Mouse (Mus musculus) kidney, adult 9 months (tissue): ENCODE results near the gene Armc9.

Experiments
- DNase-seq: peaks from one replicate; pipeline ENCODE4 v3.0.0; 2022

Gene Armc9

DNA sequence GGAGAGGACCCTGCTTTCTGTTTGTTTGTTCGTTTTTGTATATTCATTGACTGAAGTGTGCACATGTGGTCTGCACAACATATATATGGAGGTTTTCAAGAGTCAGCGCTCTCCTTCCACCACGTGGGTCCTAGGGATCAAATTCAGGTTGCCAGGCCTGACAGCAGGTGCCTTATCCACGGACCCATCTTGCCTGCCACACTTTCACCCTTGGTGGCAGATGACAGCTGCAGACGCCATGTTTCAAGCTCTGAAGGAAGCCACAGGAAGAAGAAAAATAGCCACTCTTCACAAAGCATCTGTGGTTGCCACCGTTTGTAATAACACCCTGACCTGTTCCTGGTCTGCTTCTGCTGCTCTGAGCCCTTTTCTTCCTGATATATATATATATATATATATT, 130.7 kb downstream of the Armc9 start:
- no peak for DNase-seq

DNA sequence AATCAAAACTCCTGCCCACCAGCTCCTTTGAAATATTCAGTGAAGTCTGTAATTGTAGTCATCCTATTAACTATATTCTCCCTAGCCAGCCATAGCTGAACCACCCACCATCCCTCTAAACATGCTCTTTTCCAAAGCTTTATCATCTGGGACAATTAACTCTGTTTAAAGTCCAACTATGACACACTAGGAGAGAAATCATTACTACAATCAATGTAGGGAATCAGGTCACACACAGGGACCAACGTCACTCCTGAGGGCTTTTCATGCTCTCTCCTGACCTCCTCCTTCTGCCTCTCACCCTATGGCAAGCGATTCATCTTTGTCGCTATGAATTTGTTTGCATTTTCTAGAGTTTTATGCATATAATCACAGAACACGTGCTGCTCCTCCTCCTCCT, 132.9 kb downstream of the Armc9 start:
- no peak for DNase-seq

DNA sequence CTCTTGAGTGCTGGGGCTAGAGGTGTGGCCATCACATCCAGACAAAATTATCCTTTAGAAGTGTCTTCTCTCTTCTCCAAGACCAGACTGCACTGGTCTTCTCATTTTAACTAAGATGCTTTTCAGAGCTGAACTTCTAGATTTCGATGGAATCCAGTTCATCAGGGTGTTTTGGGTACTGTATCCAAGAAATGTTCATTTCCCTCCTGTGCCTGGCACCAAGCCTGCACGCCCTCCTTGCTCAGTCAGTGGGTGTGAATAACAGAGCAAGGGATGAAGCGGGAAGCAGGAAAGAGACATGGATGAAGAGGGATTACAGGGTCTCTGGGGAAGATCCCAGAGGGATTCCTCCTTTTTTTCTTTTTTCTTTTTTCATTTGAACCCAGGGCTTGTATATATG, 135.9 kb downstream of the Armc9 start:
- no peak for DNase-seq

DNA sequence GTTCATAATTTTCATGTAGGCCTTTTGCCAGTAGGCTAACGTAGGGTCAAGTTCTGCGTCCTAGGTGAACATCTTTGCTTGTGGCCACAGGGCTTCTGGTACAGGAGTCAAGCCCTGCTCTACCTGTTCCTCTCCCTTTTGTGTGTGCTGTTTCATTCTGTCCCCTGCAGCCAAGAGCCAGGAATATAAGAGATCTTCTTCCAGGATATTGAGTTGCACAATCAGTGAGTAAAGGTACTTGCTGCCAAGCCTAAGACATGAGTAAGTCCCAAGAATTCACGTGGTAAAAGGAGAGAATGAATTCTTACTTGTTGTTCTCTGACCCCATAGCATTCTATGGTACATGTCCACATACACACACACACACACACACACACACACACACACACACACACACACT, 138.5 kb downstream of the Armc9 start:
- DNase-seq = no peak

DNA sequence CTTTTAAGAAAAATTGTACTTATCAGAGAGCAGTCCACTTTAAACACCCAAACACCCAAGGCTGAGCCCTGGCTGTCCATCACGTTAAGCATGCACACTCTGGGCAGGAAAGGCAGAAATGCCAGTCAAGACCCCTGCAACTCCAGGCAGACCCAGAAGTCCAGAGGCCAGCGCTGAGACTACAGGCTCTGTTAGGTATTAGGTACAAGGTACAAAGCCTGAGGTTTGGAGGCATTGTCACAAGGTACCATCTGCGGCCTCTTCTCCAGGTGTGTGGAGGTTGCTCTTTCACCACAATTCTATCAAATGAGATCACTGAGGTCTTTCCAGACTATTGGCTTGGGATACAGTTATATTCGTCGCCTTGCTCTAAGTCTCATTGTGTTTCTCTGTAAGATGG, 139.3 kb downstream of the Armc9 start:
- peak; percentile 78 for DNase-seq

DNA sequence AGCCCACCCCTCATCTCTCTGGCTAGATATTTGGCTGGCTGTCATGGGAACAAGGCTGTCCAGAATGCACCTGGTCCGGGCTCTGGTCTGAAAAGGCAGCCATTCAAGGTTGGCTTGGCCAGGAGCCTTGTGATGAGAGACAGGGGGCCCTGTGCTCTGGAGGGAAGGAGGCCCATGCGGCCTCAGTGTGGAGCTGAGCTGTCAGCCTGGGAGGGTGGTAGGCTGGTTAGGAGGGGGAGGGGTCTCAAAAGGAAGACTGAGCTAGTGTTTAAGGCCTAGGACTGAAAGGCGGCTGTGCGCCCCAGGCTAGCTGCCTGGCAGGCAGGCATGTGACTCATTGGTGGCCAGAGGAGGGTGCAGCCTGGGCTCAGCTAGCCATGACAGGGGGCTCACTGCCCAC, 139.9 kb downstream of the Armc9 start:
- no peak for DNase-seq

DNA sequence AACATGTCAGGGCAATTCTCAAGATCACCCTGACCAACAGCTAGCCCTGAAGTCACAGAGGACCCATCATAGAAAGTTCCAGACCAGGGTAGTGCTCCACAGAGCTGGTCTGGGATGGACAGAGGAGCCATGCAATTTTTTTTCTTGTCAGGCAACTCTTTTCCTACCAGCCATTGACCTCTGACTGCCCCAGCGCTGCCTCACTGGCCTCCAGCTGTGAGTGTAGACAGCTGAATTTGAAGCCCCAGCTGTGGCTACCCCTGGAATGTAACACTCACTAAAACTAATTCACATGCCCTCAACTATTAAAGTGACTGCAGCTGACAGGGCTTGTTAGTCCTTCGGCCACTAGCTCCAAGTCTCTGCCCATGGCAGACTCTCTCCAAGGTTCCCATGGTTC, 145.5 kb downstream of the Armc9 start:
- DNase-seq = no peak

DNA sequence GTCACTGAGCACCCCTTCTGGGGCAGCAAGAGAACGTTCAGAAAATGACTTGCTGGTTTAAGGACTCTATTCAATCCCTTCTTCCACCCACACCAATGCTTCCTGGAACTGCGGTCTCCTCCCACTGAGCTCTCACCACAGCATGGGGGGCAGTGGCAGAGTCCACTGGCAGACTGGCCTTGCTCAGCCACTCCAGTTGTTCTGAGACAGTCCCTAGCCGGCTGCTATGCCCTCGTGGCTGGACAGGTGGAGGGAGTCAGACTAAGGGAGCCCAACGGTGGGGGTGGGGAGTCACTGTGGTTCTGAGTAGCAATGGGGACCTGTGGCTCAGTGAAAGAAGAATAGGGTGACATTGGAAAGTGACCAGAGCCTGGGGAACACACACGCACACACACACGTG, 146.2 kb downstream of the Armc9 start:
- no peak for DNase-seq

DNA sequence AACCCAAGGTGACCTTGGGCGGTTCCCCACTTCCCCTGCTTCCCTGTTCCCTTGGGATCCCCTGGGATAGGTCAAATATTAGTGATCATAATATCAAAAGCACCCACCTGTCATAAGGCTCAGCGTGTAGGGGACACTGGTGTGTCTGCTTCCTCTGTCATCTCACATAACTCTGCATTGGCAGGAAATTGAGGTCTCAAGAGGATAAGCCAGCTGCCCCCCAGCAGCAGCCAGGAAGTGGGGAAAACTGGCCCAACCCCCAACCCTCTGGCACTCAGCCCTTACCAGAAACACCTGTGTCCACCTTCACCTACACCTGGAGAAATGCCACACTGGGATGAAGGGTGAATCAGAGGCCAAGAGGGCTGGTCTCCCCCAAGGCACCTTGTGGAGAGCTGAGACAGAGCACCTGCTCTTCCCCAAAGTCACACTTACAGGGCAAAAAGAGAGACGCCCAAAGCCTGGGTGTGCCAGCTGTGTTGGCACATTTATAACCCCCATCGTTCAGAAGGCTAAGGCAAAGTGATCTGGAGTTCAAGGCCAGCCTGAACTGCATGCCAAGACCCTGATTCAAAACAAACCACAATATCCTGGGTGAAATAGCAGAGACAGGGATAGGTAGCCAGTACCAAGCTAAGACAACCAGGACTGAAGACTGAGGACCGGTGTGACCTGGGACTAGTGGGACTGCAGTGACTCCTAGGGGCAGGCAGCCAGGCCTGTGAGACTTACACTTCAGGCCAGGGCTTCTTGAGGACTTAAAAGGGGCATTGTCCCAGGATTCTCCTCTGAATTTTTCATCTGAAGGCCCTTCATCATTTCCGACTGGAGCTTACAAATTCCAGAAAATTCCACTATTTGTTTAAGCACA, 146.9 kb downstream of the Armc9 start:
- DNase-seq = no peak

DNA sequence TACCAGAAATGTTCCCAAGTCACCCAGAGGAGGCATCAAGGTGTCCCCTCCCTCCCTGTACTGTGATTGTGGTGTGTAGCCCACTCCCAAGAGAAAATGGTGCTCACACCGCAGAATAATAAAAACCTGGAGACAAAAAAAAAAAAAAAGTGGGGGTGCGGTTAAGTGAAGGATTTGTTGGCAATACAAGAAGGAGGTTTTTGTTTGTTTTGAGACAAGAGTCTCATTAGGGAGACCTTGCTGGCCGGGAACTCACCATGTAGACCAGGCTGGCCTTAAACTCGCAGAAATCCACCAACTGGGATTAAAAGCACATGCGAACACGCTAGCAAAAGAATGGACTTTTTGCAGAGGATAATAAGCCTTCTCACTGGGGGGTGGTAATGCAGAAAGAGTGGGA, 148.0 kb downstream of the Armc9 start, which contains the start of gene B3gnt7:
Gene B3gnt7, plus strand, starts transcription at position 301 of the 400 bp plus-strand sequence.
- DNase-seq = no peak

DNA sequence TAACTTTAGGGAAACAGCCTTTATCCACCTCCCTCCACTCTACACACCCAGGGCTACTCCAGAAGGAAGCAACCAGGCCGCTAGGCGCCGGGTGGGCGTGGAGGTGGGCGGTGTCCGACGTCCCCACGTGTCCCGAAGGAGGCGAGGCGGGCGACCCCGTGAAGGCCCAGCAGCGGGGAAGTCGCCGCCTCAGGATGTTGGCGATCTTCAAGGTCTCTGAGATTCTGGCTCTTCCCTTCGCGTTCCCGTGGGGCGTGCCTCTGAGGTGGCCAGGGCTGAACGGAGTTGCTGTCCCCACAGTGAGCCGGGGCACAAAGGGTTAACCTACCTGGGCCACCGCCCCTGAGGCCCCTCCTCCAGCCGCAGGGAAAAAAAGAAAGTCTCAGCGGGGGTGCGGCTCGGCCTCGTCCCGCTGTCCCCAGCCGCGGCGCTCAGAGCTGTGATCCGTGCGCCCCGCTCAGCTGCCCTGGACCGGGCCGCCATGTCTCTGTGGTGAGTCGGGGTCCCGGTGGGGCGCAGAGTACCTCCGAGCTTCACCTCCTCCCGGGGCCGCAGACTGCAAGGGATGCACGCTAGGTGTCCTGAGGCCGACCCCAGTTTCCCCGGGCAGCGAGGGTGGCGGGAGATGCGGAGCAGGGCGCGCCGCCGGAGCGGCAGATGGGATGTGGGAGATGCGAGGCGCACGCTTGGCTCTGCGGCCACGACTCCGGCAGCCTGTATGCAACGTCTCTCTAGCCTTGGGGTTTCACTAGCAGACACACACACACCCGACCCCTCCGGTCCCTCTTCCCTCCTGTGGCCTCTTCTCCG, 148.7 kb downstream of the Armc9 start:
- DNase-seq = peak; percentile 45

DNA sequence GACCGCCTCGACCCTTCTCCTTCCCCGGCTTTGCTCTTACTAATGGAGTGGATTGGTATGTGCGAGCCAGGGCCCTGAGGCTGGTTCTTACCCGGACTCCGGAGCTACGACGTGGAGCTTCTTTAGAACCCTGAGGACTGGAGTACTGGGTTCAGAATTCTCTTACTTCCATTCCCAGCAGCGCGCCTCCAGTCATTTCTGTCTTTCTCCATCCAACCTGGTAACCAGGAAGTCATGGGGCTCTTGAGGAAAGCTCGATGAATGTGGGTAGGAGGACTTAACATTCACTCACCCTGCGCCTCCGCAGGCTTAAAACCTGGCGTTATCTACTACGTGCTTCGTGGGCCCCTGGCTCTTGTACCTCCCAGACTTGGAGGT, 149.3 kb downstream of the Armc9 start:
- no peak for DNase-seq

DNA sequence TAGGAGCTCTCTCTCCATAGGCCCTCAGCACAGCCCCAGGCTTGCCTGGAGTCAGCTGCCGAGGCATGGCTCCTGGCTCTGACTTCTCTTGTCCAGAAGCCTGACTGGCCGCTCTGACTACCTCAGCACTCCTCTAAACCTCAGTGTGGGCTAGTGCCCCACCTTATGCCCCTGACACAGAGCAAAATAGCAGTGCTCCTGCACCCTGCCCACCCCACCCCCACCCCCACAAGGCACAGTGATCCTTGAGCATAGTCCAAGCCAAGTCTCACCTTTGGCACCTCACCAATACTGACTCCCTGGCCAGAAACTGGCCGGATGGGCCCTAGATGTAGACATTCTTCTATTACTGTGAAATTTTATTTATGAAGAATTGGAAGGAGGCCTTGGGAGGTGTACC, 152.1 kb downstream of the Armc9 start:
- DNase-seq = peak; percentile 72

DNA sequence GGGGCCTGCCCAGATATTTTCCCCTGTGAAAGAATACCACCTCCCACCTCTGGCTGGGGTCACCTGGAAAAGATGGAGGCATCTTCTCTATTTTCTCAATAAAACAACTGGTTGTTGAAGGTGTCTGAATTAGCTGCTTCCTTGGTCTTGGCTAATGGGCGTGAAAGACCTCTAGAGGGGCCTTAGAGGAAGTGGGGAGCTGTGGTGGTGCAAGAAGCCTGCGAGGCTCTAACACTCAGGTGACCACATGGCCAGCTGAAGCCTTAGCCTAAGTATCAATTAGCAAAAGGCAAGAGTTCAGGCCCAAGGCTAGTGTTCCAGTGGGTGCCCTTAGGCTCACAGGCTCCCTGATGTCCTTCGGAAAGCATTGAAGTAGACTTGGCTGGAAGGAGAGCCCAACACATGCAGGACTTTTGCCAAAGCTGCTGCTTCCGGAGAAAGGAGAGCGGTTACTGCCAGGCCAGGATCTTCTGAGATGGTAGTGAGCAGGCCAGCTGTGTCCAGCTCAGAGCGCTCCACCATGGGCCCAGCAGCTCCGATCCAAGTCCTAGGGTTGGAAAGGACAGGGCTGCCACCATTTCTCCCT, 152.7 kb downstream of the Armc9 start:
- DNase-seq = peak; percentile 55

DNA sequence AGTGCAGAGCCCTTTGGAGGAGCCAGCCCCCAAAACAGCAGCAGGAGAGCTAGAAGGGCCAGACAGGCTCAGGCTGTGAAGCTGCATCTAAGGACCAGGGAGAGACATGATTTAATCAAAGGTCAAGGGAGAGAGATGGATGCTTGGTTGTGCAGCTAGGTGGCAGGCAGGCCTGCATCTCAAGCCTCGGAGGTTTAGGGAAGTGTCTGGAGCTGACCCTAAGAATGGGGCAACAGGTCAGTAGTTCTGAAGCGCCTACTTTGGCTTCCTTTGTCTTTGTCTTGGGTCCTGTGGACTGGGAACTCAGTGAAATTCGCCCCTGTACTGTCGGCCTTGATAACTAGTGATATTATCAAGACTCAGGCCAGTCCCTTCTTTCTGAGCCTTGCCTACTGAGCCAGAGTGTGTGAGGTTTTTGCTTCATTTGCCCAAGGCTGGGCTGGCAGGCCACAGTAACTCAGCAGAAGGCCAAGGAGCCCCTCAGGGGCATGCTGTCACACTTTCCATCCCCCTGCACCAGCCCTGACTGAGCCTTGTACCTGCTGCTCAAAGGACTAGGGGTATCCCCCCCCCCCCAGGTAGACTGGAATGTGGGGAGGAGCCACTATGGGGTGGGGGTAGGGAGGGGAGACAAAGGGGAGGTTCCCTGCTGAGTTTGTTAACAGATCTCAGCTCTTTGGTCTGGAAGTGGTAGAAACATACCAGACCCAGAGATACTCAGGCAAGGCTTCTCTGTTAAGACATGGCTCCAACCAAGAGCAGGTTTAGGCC, 153.5 kb downstream of the Armc9 start:
- DNase-seq = no peak

DNA sequence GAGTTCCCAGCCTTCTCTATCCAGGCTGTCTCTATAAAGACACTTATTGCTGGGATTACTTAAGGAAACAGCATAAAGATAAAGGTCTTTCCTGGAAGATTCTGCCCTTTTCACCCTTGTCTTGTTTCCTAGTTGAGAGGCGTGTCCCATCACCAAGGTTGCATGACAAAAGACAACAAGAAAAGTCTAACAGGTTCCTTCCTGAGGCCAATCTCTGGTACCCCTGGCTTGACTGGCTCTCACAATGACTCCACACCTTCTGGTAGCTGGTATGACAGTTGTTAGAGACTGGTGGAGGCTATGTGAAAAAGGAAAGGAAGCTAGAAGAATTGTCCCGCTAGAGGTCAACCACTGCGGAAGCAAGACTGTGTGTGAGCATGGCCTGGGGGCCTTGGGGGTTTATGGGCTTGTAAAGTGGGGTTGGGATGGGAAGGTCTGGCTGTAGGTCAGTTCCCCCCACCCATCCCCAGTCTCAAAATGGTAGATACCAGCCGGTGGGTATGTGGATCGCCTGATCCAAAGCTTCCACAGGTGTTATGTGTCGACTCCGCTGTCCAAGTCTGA, 154.8 kb downstream of the Armc9 start:
- DNase-seq = no peak

DNA sequence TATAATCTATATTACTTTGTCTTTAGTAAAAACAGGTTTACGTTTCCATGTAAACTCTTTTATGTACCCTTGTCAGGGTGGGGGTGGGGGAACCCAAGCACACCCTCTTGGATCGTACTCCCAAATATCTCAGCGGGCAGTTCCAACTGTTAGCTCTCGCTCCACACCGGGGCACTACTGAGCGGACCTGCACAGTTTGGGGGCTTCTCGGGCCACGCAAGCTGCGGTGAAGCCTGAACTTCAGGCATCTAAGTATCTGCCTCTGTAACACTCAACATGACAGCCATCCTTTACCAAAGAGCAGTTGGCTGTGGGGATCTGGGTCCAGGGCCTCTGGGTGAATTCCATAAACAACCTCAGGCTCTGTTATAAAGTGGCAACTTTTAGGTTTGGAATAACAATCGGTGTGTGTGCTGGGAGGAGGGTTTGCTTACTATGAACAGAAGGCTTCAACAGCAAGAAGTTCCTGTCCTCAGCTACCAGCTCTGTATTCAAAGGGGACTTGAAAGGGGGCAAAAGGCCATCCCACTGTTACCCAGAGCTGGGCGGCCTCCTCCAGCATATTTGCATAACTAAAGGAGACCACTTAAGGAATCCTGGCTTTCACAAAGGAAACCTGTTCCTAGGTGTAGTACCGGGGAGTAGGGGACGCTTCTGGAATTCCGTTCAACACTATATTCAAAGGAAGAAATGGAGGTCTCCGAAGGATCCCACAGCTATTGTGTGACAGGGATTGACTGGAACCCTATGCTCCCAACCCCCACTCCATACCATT, 156.1 kb downstream of the Armc9 start:
- no peak for DNase-seq

DNA sequence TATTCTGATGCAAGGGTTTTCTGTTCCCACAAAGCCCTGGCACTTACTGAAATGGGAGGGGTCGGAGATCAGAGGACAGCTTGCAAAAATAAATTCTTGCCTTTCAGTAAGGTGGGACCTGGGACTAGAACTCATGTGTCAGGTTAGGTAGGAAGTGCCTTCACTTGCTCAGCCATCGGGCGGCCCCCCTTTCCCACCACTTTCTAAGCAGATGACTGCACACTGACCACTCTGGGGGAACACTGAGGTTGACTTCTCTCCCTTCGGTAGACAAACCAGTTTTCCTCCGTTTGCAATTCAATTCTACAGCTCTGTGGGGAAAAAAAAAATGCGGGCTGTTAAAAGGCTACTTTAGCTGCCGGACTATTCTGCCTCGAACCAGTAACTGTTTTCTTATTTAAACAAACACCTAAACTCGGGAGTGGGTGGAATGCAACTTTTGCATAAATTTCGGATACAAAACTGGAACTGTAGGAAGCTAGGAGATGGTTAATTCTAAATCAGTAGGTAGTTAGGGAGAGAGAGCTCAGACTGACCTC, 157.0 kb downstream of the Armc9 start:
- no peak for DNase-seq

DNA sequence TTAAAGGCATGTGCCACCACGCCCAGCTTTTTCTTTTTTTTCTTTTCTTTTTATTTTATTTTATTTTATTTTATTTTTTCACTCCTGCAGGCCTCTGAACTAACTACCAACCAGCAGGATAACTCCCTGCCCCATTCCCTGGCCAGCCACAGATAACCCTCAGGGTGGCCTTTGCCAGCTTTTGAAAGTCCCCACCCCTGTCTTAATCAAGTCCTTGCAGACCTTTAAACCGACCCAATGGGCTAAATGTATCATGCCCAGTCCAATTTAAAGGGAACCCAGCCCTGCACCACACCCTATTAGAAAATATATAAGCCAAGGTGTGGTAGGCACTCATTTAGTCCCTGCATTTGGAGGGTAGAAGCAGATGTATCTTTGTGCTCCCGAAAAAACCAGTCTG, 157.7 kb downstream of the Armc9 start:
- no peak for DNase-seq

DNA sequence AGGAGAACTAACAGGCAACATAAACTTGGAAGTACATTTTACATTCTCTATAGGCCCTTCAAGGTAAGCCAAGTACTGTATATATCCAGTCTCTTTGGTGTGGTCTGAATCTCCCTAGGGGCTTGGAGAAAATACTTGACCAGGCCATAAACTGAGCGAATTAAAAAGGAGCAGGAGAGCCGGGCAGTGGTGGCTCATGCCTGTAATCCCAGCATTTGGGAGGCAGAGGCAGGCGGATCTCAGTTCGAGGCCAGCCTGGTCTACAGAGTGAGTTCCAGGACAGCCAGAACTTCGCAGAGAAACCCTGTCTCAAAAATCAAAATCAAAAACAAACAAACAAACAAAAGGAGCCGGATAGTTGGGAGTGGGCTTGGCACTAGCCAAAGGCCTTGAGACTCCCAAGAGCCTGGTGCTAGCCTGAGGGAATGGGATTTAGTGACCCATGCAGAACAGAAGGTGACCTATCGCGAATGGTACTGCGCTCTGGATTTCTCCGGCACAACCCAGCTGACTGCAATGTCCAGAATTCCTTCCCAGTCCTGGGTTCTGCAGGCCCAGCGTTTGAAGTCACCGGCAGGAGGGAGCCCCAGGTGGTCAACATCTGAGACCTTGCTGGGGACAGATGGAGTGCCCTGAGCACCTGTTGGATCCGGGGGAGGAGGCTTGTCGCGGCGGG, 158.7 kb downstream of the Armc9 start:
- DNase-seq = no peak

DNA sequence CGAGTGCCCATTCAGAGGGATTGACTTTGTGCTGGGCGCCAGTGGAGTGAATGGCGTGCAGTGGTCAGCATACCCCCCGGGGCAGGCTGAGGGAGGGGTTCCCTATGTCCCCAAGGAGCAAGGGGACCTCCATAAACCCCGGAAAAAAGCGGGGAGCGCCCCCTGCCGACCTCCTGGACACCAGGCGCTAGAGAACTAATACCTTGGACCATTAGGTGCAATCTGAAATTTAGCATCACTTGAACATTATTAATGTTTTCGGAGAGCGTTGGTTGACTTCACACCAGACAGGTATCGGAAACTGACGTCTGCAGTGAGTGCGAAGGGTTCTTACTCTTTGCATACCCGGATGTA, 159.2 kb downstream of the Armc9 start:
- DNase-seq = peak; percentile 48
